Mouse (Mus musculus): ENCODE measurements around the gene Foxp1. TPM values are rescaled to one million over a fixed set of nuclear protein-coding genes. Genes with fewer than 3 reads are reported as not detected.

Gene Foxp1
- total RNA-seq, 2 experiments from 2014 or later = 132 to 157 TPM

DNA sequence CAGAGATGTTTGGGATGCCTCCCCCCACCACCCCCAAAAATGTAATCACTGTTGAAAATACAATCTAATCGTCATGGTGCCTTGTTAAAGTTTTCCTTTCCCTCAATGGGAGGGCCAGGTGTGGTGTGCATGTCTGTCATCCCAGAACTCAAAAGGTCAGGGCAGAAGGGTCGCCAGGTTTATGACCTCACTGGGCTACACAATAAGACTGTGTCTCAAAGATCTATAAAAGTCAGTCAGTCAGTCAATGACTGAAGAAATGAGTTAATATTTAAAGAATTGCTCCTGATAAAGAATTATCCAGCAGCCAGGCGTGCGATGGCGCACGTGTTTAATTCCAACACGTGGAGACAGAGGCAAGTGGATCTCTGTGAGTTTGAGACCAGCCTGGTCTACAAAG lies 377.5 kb downstream of the Foxp1 start:
- intact Hi-C loops (cut with DNase I) = no loop called here
- no peak for DNase-seq (ENCODE audit: low spot score in 2 of 2)

DNA sequence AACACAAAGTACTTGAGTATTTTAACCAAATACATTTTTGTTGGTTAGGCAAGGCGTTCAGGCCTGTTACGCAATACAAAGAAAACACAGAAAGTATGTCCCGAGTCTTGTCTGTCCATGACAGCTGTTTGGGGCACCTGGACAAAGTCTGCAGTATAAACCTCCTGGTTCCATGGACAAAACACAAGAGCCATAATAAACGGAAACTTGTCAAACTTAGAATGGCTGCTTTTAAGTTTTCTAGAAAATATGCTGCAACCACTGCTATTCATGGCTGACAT lies 378.8 kb downstream of the Foxp1 start:
- no peak for DNase-seq (ENCODE audit: low spot score in 2 of 2)
- intact Hi-C loops (cut with DNase I) = no loop called here

DNA sequence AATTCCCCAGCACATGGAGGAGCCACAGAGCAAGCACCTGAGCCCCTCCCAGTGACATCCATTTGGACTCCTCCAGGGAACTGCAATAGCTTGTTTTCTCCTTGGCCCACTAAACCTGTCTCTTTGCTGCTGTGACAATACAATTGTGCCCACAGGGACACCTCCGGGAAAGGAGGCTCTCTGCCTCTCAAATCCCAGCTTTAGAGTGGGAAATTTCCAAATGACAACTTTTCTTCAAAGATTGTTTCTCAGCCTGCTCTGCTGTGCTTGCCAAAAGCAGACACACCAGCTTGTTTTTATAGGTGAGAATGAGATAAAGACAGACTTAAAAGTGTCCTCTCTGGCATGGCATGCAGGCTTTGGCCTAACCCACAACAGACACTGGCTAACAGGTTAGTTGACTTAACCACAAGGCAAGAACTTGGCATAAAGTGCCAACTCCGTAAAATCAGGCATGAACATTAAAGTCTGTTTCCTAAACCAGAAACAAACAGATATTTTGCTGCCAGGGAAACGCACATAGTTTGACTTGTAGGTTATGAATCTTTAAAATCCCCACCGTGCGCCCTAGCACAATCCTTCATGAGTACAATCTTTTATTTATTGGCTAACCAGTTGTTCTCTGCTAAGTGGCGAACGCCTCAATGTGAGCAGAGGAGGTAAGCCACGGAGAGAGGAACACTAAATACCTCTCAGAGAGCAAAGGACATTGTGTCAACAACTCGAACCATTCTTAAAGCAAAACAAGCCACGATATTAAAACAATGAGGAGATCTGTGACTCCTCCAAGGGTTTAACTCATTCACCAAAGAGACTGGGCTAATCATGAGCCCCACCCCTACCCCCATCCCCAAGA lies 379.4 kb downstream of the Foxp1 start:
- intact Hi-C loops (cut with DNase I) = no loop called here
- DNase-seq (ENCODE audit: low spot score in 2 of 2) = peak in 1 of 2 experiments; percentile 52

DNA sequence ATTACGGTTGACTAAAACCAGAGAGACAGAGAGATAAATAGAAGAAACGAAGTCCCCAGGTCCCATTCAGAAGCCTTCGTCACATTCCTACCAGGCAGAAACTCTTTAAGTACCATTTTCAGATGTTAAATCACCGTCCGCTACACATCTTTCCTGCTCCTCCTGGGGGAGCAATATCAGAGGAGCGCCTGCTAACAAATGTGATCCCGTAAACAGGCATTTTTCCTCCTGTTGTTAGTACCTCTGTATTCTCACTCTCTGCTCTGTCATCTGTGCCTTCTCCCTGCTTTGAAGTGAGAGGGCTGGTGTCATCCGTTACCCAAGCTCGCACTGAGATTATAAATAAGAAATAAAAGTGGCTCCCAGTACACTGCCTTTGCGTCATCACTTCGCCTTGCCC lies 384.5 kb downstream of the Foxp1 start:
- intact Hi-C loops (cut with DNase I) = no loop called here
- no peak for DNase-seq (ENCODE audit: low spot score in 2 of 2)

DNA sequence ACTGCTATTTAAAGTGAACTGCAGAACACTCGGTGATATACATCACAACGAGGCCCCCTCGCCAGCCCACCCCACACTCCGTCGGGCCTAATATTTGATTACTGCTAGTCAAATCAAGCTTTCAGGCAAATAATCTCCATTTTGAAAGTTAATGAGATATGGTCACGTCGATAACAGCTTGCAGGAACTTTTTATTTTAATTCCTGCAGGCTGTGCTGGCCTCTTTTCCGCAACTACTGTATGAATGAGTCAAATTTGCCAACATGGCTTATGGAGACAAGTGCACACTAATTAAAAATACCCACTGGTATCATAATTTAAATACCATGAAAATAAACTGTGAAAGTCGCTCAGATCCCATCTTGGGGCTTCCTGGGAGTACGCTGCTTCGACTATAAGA lies 385.4 kb downstream of the Foxp1 start:
- peak in 1 of 2 experiments; percentile 21 for DNase-seq (ENCODE audit: low spot score in 2 of 2)
- intact Hi-C loops (cut with DNase I) = no loop called here

- intact Hi-C loops (cut with DNase I) = no loop called here
- DNase-seq (ENCODE audit: low spot score in 2 of 2) = no peak
Measured at GRCm38 (mm10) chr6:99135938-99136729, 386.4 kb downstream of the Foxp1 start.

GRCm38 (mm10) chr6:99131815-99132214 lies 390.7 kb downstream of the Foxp1 start:
- intact Hi-C loops (cut with DNase I) = no loop called here

DNA sequence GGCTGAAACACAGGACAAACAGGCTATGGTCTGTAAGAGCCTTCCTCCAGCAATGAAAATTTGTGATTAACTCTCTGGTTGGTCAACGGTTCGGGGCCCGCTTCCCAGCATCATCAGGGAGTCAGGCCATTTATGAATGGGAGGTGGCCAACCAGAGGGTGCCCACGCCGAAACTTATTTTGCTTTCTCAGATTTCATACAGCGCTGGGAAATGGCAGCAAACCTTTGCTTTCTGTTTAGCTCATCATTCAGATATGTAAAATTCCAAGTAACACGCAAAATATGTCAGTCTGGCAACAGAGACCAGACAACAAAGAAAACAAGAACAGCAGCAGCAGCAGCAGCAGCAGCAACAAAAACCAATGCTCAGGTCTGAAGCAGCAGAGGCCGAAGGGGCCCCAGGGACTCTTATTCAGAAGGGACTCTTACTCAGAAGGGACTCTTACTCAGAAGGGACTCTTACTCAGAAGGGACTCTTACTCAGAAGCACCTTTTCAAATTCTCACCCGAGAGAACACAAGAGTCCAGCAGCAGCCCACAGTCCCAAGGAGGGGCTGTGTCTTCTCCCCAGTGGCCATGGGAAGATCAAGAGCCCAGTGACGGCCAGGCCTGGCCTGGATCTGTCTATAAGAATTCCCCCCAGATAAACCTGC lies 391.6 kb downstream of the Foxp1 start:
- intact Hi-C loops (cut with DNase I) = no loop called here
- DNase-seq (ENCODE audit: low spot score in 2 of 2) = no peak

More at GRCm38 (mm10) chr6:99131815-99132214, 390.7 kb downstream of the Foxp1 start:
- no peak for DNase-seq (ENCODE audit: low spot score in 2 of 2)

GRCm38 (mm10) chr6:99126717-99127116 lies 395.8 kb downstream of the Foxp1 start:
- no peak for DNase-seq (ENCODE audit: low spot score in 2 of 2)
- intact Hi-C loops (cut with DNase I) = no loop called here

- intact Hi-C loops (cut with DNase I) = no loop called here
- no peak for DNase-seq (ENCODE audit: low spot score in 2 of 2)
Measured at GRCm38 (mm10) chr6:99120776-99121766, 401.4 kb downstream of the Foxp1 start.

GRCm38 (mm10) chr6:99118534-99118933 lies 404.0 kb downstream of the Foxp1 start:
- DNase-seq (ENCODE audit: low spot score in 2 of 2) = no peak
- intact Hi-C loops (cut with DNase I) = no loop called here

GRCm38 (mm10) chr6:99117411-99117810 lies 405.1 kb downstream of the Foxp1 start:
- no peak for DNase-seq (ENCODE audit: low spot score in 2 of 2)
- intact Hi-C loops (cut with DNase I) = no loop called here

DNA sequence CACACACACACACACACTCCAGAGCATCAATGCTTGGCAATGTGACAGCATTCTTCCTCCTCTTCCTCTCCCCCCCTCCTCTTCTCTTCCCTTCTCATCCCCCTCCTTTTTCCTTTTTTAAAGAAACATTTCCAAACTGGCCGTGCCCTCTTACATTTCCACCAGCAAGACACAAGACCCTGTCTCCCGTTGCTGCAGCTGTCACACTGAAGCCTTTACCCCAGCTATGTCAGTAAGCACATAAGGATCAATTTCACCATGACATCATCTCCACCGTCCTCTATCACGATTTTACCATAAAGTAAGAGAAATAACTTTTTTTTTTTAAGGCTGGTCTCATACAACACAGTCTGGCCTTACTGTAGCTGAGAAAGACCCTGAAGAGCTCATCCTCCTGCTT lies 410.7 kb downstream of the Foxp1 start:
- intact Hi-C loops (cut with DNase I) = no loop called here
- DNase-seq (ENCODE audit: low spot score in 2 of 2) = no peak

- intact Hi-C loops (cut with DNase I) = no loop called here
- DNase-seq (ENCODE audit: low spot score in 2 of 2) = no peak
Measured at GRCm38 (mm10) chr6:99108417-99108816, 414.1 kb downstream of the Foxp1 start.

- intact Hi-C loops (cut with DNase I) = no loop called here
- no peak for DNase-seq (ENCODE audit: low spot score in 2 of 2)
Measured at GRCm38 (mm10) chr6:99107674-99108073, 414.8 kb downstream of the Foxp1 start.

GRCm38 (mm10) chr6:99107081-99107482 lies 415.4 kb downstream of the Foxp1 start:
- DNase-seq (ENCODE audit: low spot score in 2 of 2) = no peak
- intact Hi-C loops (cut with DNase I) = no loop called here

- intact Hi-C loops (cut with DNase I) = no loop called here
- no peak for DNase-seq (ENCODE audit: low spot score in 2 of 2)
Measured at GRCm38 (mm10) chr6:99105979-99106378, 416.5 kb downstream of the Foxp1 start.

DNA sequence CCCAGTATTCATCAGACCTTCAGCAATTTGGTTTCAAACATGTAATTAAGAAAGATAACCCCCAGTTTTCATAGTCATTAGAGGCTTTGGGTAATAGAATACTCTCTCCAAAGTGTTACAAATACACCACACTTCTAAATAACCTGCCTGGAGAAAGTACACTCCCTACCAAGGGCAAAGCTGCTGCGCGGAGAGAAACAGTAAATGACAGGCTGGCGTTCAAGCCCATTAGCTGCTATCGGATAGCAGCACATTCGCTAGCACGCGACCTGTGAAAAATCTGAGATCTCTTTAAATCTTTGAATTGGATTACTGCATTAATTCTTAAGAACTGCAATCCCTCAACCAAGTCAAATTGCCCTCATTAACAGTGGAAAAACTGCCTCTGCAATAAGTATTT lies 418.1 kb downstream of the Foxp1 start:
- intact Hi-C loops (cut with DNase I) = no loop called here

GRCm38 (mm10) chr6:99103911-99104310 lies 418.6 kb downstream of the Foxp1 start:
- intact Hi-C loops (cut with DNase I) = no loop called here
- DNase-seq (ENCODE audit: low spot score in 2 of 2) = no peak

More for the DNA sequence above, 418.1 kb downstream of the Foxp1 start:
- DNase-seq (ENCODE audit: low spot score in 2 of 2) = no peak

All from left cerebral cortex, postnatal 25 days (tissue).